Mouse (Mus musculus) brain, embryonic 14.5 days (tissue): ENCODE measurements around the gene Vpreb3.

Experiments
- CTCF ChIP-seq: fragments of 200-500 bp; IDR thresholded peaks from 2 replicates; pipeline ENCODE4 v1.5.1; 2012; ENCODE audit warnings: inconsistent platforms, mild to moderate bottlenecking, moderate library complexity, borderline replicate concordance; ENCODE audit not compliant: insufficient read depth, insufficient read length; ENCODE audit errors: extremely low read depth
- POLR2A ChIP-seq: fragments of 200-500 bp; IDR thresholded peaks from 2 replicates; pipeline ENCODE4 v1.6.1; 2012; ENCODE audit warnings: mild to moderate bottlenecking, inconsistent platforms, borderline replicate concordance; ENCODE audit not compliant: poor library complexity, insufficient read depth, insufficient read length, severe bottlenecking; ENCODE audit errors: extremely low read depth

DNA sequence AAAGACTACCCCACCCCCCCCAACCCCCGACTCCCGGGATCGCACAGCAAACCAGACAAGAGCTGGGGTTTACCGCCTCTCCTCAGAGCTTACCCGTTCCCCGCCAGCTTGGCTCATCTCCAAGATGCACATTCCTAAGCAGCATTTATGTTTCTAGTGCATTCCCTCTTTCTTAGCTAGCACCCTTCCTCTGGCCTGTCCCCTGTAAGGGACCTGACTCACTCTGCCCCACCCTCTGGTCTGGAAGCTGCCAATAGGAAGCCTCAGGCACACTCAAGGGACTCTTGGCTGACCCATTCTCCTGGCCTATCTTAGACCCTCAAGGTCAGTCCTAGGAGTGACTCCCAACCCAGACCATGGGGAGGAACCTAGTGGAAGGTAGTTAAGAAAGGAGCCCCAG, 12.6 kb upstream of the Vpreb3 start:
- no peak for TF ChIP-seq CTCF
- no peak for TF ChIP-seq POLR2A
